Mouse (Mus musculus) thymus, postnatal 0 days (tissue): ENCODE data around the gene Synpo2. TPM values are rescaled to one million over a fixed set of nuclear protein-coding genes. Genes with fewer than 3 reads are reported as not detected.

ENCODE experiments used
- DNase-seq: peaks from one replicate; pipeline ENCODE4 v3.0.0-alpha.2; 2015; ENCODE audit warnings: low spot score
- polyA plus RNA-seq: library from polyadenylated mRNA; unstranded; fragments of >200 nt; fragmentation: Nextera tagmentation; extraction: Ambion mirVana; gene quantifications from 2 replicates; pipeline ENCODE4 v1.2.1, GENCODE M21; 2015

Gene Synpo2
- polyA plus RNA-seq, 1 experiment from 2014 or later: 3.3 TPM

GRCm38 (mm10) chr3:123093640-123094361 lies 142.1 kb downstream of the Synpo2 start:
- no peak for DNase-seq

- no peak for DNase-seq
Measured at GRCm38 (mm10) chr3:123092913-123093639, 142.9 kb downstream of the Synpo2 start.

GRCm38 (mm10) chr3:123092442-123092841 lies 143.5 kb downstream of the Synpo2 start:
- DNase-seq: no peak

GRCm38 (mm10) chr3:123089297-123090020 lies 146.5 kb downstream of the Synpo2 start:
- DNase-seq: no peak

GRCm38 (mm10) chr3:123088284-123088683 lies 147.7 kb downstream of the Synpo2 start:
- no peak for DNase-seq

GRCm38 (mm10) chr3:123085871-123086501 lies 150.0 kb downstream of the Synpo2 start:
- DNase-seq: no peak

- no peak for DNase-seq
Measured at GRCm38 (mm10) chr3:123081665-123082064, 154.3 kb downstream of the Synpo2 start.

GRCm38 (mm10) chr3:123080943-123081342 lies 155.0 kb downstream of the Synpo2 start:
- DNase-seq: no peak

- no peak for DNase-seq
Measured at GRCm38 (mm10) chr3:123080017-123080725, 155.8 kb downstream of the Synpo2 start.

- no peak for DNase-seq
Measured at GRCm38 (mm10) chr3:123075759-123076158, 160.2 kb downstream of the Synpo2 start.

- DNase-seq: no peak
Measured at GRCm38 (mm10) chr3:123075034-123075433, 160.9 kb downstream of the Synpo2 start.

GRCm38 (mm10) chr3:123073351-123073750 lies 162.6 kb downstream of the Synpo2 start:
- no peak for DNase-seq

GRCm38 (mm10) chr3:123072472-123072871 lies 163.5 kb downstream of the Synpo2 start:
- DNase-seq: no peak

GRCm38 (mm10) chr3:123070996-123071395 lies 165.0 kb downstream of the Synpo2 start:
- DNase-seq: no peak

- no peak for DNase-seq
Measured at GRCm38 (mm10) chr3:123066836-123067235, 169.1 kb downstream of the Synpo2 start.

- no peak for DNase-seq
Measured at GRCm38 (mm10) chr3:123065466-123065865, 170.5 kb downstream of the Synpo2 start.

- DNase-seq: no peak
Measured at GRCm38 (mm10) chr3:123064186-123064585, 171.8 kb downstream of the Synpo2 start.

- DNase-seq: no peak
Measured at GRCm38 (mm10) chr3:123061931-123062330, 174.0 kb downstream of the Synpo2 start.

- DNase-seq: no peak
Measured at GRCm38 (mm10) chr3:123058832-123059231, 177.1 kb downstream of the Synpo2 start.

GRCm38 (mm10) chr3:123054178-123054577 lies 181.8 kb downstream of the Synpo2 start:
- no peak for DNase-seq
